Mouse (Mus musculus): ENCODE measurements around the gene Insyn1. TPM values are rescaled to one million over a fixed set of nuclear protein-coding genes. Genes with fewer than 3 reads are reported as not detected.

The Insyn1 gene
- polyA plus RNA-seq (2014; fragmentation: Nextera tagmentation; extraction: Ambion mirVana) = 1.8 and 2.6 TPM in 2 replicates

- under 1% methylated on average over 69 of the region's 104 CpGs for WGBS
- H3K9ac ChIP-seq (replicated peaks; ENCODE audit: low read depth, low read length) = peak within 1 kb of the TSS; percentile 69
- no peaks in the 10 kb centered on the region for H3K9me3 ChIP-seq (ENCODE audit: control insufficient read depth, low read depth, low read length)
- H3K4me1 ChIP-seq (ENCODE audit: control insufficient read depth, insufficient read depth, low read length) = peaks cover 12% of the 10 kb centered on the region; the same call in 1 of the 2 replicates
- H3K4me3 ChIP-seq (ENCODE audit: low read depth, low read length) = peak within 1 kb of the TSS; percentile 62
- peak within 1 kb of the TSS; percentile 86 for H3K27ac ChIP-seq (ENCODE audit: low read length)
- ATAC-seq (ENCODE audit: insufficient number of reproducible peaks, insufficient read depth, low FRiP score, low read depth) = peak; percentile 69
- H3K27me3 ChIP-seq (ENCODE audit: control insufficient read depth, insufficient read depth, low read length) = peaks cover 8% of the 10 kb centered on the region; the same call in 1 of the 2 replicates
- H3K36me3 ChIP-seq (ENCODE audit: control insufficient read depth, insufficient read depth, low read length) = no peaks in the 10 kb centered on the region
- H3K4me2 ChIP-seq (replicated peaks; ENCODE audit: low read depth, low read length) = peak within 1 kb of the TSS; percentile 94
Observed at GRCm38 (mm10) chr9:58487851-58488801, at the start of gene Insyn1. Insyn1 (plus strand) TSS chr9:58488603.

GRCm38 (mm10) chr9:58438921-58439396 lies 49.4 kb upstream of the Insyn1 start:
- H3K27ac ChIP-seq (ENCODE audit: low read length) = no peak overlapping the region
- H3K4me1 ChIP-seq (ENCODE audit: control insufficient read depth, insufficient read depth, low read length) = peaks cover 6% of the 10 kb centered on the region; the same call in 1 of the 2 replicates
- WGBS = 82% methylated on average over 22 of the region's 22 CpGs

GRCm38 (mm10) chr9:58440100-58440499 lies 48.3 kb upstream of the Insyn1 start:
- Histone ChIP-seq H3K36me3 (ENCODE audit: control insufficient read depth, insufficient read depth, low read length) (no peaks in the 10 kb centered on the region), H3K9me3 (ENCODE audit: control insufficient read depth, low read depth, low read length) (no peaks in the 10 kb centered on the region), H3K4me2 (replicated peaks; ENCODE audit: low read depth, low read length) (no peak overlapping the region), H3K27ac (ENCODE audit: low read length) (no peak overlapping the region), H3K4me3 (ENCODE audit: low read depth, low read length) (no peak overlapping the region), H3K4me1 (ENCODE audit: control insufficient read depth, insufficient read depth, low read length) (peaks cover 6% of the 10 kb centered on the region; the same call in 1 of the 2 replicates), H3K9ac (replicated peaks; ENCODE audit: low read depth, low read length) (no peak overlapping the region), H3K27me3 (ENCODE audit: control insufficient read depth, insufficient read depth, low read length) (no peaks in the 10 kb centered on the region)
- 76% methylated on average over 6 of the region's 6 CpGs for WGBS
- ATAC-seq (ENCODE audit: insufficient number of reproducible peaks, insufficient read depth, low FRiP score, low read depth) = no peak

More at GRCm38 (mm10) chr9:58438921-58439396, 49.4 kb upstream of the Insyn1 start:
- Histone ChIP-seq H3K9me3 (ENCODE audit: control insufficient read depth, low read depth, low read length) (no peaks in the 10 kb centered on the region), H3K27me3 (ENCODE audit: control insufficient read depth, insufficient read depth, low read length) (no peaks in the 10 kb centered on the region), H3K4me3 (ENCODE audit: low read depth, low read length) (no peak overlapping the region), H3K9ac (replicated peaks; ENCODE audit: low read depth, low read length) (no peak overlapping the region), H3K36me3 (ENCODE audit: control insufficient read depth, insufficient read depth, low read length) (no peaks in the 10 kb centered on the region), H3K4me2 (replicated peaks; ENCODE audit: low read depth, low read length) (no peak overlapping the region)
- no peak for ATAC-seq (ENCODE audit: insufficient number of reproducible peaks, insufficient read depth, low FRiP score, low read depth)

- no peak for ATAC-seq (ENCODE audit: insufficient number of reproducible peaks, insufficient read depth, low FRiP score, low read depth)
- Histone ChIP-seq H3K9ac (replicated peaks; ENCODE audit: low read depth, low read length) (no peak overlapping the region), H3K36me3 (ENCODE audit: control insufficient read depth, insufficient read depth, low read length) (no peaks in the 10 kb centered on the region), H3K27me3 (ENCODE audit: control insufficient read depth, insufficient read depth, low read length) (no peaks in the 10 kb centered on the region), H3K9me3 (ENCODE audit: control insufficient read depth, low read depth, low read length) (no peaks in the 10 kb centered on the region), H3K27ac (ENCODE audit: low read length) (no peak overlapping the region), H3K4me1 (ENCODE audit: control insufficient read depth, insufficient read depth, low read length) (peaks cover 6% of the 10 kb centered on the region; the same call in 1 of the 2 replicates), H3K4me3 (ENCODE audit: low read depth, low read length) (no peak overlapping the region), H3K4me2 (replicated peaks; ENCODE audit: low read depth, low read length) (no peak overlapping the region)
Observed at GRCm38 (mm10) chr9:58440614-58441013, 47.8 kb upstream of the Insyn1 start.

GRCm38 (mm10) chr9:58441351-58442104 lies 46.9 kb upstream of the Insyn1 start:
- H3K4me3 ChIP-seq (ENCODE audit: low read depth, low read length) = no peak overlapping the region
- H3K4me2 ChIP-seq (replicated peaks; ENCODE audit: low read depth, low read length) = no peak overlapping the region
- H3K9me3 ChIP-seq (ENCODE audit: control insufficient read depth, low read depth, low read length) = no peaks in the 10 kb centered on the region
- no peak overlapping the region for H3K27ac ChIP-seq (ENCODE audit: low read length)
- ATAC-seq (ENCODE audit: insufficient number of reproducible peaks, insufficient read depth, low FRiP score, low read depth) = no peak
- no peaks in the 10 kb centered on the region for H3K27me3 ChIP-seq (ENCODE audit: control insufficient read depth, insufficient read depth, low read length)
- WGBS = 51% methylated on average over 6 of the region's 6 CpGs
- no peaks in the 10 kb centered on the region for H3K36me3 ChIP-seq (ENCODE audit: control insufficient read depth, insufficient read depth, low read length)
- no peak overlapping the region for H3K9ac ChIP-seq (replicated peaks; ENCODE audit: low read depth, low read length)
- H3K4me1 ChIP-seq (ENCODE audit: control insufficient read depth, insufficient read depth, low read length) = peaks cover 4% of the 10 kb centered on the region; the same call in 1 of the 2 replicates

GRCm38 (mm10) chr9:58442105-58443010 lies 46.0 kb upstream of the Insyn1 start:
- H3K4me1 ChIP-seq (ENCODE audit: control insufficient read depth, insufficient read depth, low read length) = peaks cover 4% of the 10 kb centered on the region; the same call in 1 of the 2 replicates
- WGBS = 40% methylated on average over 7 of the region's 7 CpGs
- H3K27me3 ChIP-seq (ENCODE audit: control insufficient read depth, insufficient read depth, low read length) = no peaks in the 10 kb centered on the region
- H3K27ac ChIP-seq (ENCODE audit: low read length) = no peak overlapping the region
- no peak overlapping the region for H3K4me2 ChIP-seq (replicated peaks; ENCODE audit: low read depth, low read length)
- no peak overlapping the region for H3K4me3 ChIP-seq (ENCODE audit: low read depth, low read length)
- H3K36me3 ChIP-seq (ENCODE audit: control insufficient read depth, insufficient read depth, low read length) = no peaks in the 10 kb centered on the region
- no peak overlapping the region for H3K9ac ChIP-seq (replicated peaks; ENCODE audit: low read depth, low read length)
- no peaks in the 10 kb centered on the region for H3K9me3 ChIP-seq (ENCODE audit: control insufficient read depth, low read depth, low read length)
- no peak for ATAC-seq (ENCODE audit: insufficient number of reproducible peaks, insufficient read depth, low FRiP score, low read depth)

GRCm38 (mm10) chr9:58443061-58443460 lies 45.3 kb upstream of the Insyn1 start:
- Histone ChIP-seq H3K36me3 (ENCODE audit: control insufficient read depth, insufficient read depth, low read length) (no peaks in the 10 kb centered on the region), H3K9ac (replicated peaks; ENCODE audit: low read depth, low read length) (no peak overlapping the region), H3K4me2 (replicated peaks; ENCODE audit: low read depth, low read length) (no peak overlapping the region), H3K27ac (ENCODE audit: low read length) (no peak overlapping the region), H3K27me3 (ENCODE audit: control insufficient read depth, insufficient read depth, low read length) (no peaks in the 10 kb centered on the region), H3K9me3 (ENCODE audit: control insufficient read depth, low read depth, low read length) (no peaks in the 10 kb centered on the region), H3K4me3 (ENCODE audit: low read depth, low read length) (no peak overlapping the region), H3K4me1 (ENCODE audit: control insufficient read depth, insufficient read depth, low read length) (peaks cover 4% of the 10 kb centered on the region; the same call in 1 of the 2 replicates)
- no peak for ATAC-seq (ENCODE audit: insufficient number of reproducible peaks, insufficient read depth, low FRiP score, low read depth)
- 51% methylated on average over 3 of the region's 3 CpGs for WGBS
